Mouse (Mus musculus) ovary, adult 10 weeks (tissue): ENCODE data around the gene Olfr1107. TPM values are rescaled to one million over a fixed set of nuclear protein-coding genes. Genes with fewer than 3 reads are reported as not detected.

ENCODE experiments used
- polyA plus RNA-seq: library from polyadenylated mRNA; stranded (reverse); fragments of 350-450 nt; fragmentation: Illumina TruSeq; extraction: RNeasy Lipid Tissue Mini Kit (QIAGEN cat#74804); gene quantifications from one replicate; pipeline ENCODE4 v1.2.3, GENCODE M21; 2014

The Olfr1107 gene
- not detected for polyA plus RNA-seq

DNA sequence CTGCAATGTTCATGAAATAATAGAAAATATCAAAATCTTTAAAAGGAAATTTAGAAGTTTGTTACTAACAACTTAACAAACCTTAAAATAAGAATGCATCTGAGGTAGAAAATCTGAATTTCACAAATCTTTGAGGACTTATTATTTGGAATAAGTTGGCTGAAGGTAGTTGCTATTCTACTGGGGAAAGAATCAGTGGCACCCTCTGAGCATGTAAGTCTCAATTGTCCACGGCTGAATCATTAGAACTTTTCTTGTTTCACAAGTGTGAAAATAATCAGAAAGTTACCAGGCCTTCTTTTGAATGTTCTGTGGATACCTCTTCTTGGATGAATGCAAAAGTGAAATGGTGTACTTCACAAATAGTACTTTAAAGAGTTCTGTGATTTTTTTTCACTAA is at the start of gene Olfr1107:
Olfr1107 (minus strand) TSS at position 101 of the 400 bp plus-strand sequence.

DNA sequence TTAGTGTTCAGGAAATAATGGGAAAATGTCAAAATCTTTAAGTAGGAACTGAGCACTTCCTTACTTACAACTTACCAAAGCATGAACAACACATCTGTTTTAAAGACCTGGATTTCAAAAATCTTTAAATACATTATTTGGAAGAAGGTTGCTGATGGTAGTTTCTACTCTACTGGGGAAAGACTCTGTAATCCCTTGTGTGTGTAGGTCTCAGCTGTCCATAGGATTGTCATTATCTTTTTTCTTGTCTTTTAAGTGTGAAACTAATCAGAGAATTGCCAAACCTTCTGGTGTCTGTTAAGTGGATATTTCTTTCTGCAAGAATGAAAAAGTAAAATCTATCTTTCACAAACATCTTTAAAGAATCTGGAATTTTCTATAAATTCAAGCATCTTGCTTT is 38.9 kb upstream of the Olfr1107 start, which contains the start of gene Olfr259:
Olfr259 (minus strand) TSS at position 101 of the 400 bp plus-strand sequence.

DNA sequence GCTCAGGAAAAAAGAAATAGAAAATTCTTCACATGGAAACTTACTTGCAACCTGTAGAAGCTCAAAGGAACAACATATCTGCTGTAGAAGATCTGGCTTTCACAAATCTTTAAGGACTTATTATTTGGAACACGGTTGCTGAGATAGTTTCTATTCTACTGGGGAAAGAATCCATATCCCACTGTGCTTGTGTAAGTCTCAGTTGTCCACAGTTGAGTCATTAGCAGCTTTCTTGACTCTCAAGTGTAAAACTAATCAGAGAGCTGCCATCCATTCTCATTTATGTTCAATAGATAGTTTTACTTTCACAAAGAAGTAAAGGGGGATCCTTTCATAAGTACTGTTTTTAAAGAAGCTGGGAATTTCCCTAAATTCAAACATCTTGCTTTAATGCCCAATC is 20.3 kb upstream of the Olfr1107 start, which contains the start of gene Olfr1109:
Olfr1109 (minus strand) TSS at position 101 of the 400 bp plus-strand sequence.

DNA sequence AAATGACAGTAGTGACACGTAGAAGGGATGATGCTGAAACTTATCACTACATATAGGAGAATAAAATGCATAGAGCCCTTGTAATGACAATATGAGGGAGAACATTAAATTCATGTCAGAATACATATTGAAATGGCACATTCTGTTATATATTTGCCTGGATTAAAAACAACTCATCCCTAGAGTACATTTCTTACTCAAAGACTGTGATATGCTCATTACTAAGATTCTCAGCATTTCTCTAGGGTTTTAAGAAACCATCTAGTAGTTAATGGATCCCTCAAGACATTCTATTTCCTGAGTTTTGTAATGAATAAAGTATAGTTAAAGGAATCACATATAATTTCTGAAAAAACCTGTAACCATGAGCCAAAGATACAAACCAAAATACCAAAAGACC is 23.4 kb downstream of the Olfr1107 start, which contains the start of gene Olfr1106:
Olfr1106 (minus strand) TSS at position 101 of the 400 bp plus-strand sequence.

DNA sequence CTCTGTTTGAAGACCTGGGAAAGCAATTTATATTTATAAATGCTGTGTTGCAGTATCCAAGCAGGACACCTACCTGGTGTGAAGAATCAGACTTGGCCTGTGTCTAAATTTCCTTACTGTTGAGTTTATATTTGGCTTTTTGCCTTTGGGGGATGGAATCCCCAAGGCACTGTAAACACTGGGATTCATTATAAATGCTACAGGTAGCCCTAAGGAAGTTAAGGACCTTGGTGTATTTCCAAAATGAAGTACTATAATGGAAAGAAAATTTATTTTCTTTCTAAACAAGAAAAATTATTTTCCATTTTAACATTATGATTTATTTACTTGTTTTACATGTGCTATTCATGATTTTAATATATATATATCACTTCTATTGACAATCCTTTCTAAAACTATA is 39.2 kb downstream of the Olfr1107 start, which contains the start of gene Olfr1105:
Olfr1105 (minus strand) TSS at position 101 of the 400 bp plus-strand sequence.

DNA sequence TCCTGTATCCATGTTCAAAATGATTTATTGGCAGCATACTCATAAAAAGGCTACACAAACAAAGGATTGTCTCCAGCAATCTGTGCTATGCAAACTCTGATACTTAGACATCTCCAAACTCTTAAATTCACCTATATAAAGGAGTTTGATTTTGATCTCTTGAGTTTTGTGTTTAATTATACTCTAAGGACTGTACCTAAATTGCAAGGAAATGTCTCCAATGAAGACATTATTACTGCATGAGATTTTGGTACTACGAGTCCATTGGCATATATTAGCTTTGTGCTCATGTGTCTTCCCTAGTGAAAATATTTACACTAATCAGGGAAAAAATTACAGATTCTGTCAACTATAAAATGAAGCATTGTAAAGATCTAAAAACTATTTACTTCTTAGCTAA is 48.6 kb downstream of the Olfr1107 start, which contains the start of gene Olfr1104:
Olfr1104 (minus strand) TSS at position 101 of the 400 bp plus-strand sequence.

Other genes starting within 250 kb of the Olfr1107 start
- gene Olfr1095, start 224.1 kb downstream of the Olfr1107 start, polyA plus RNA-seq = not detected
- not detected for gene Gm13723, start 201.0 kb downstream of the Olfr1107 start, polyA plus RNA-seq
- not detected for gene Olfr1097, start 183.6 kb downstream of the Olfr1107 start, polyA plus RNA-seq
- gene Olfr1098, start 151.3 kb downstream of the Olfr1107 start, polyA plus RNA-seq = not detected
- gene Olfr1099, start 115.1 kb downstream of the Olfr1107 start, polyA plus RNA-seq = not detected
- not detected for gene Olfr1100, start 95.9 kb downstream of the Olfr1107 start, polyA plus RNA-seq
- not detected for gene Olfr1101, start 84.6 kb downstream of the Olfr1107 start, polyA plus RNA-seq
- not detected for gene Olfr1102, start 77.4 kb downstream of the Olfr1107 start, polyA plus RNA-seq
- gene Olfr1104, start 48.7 kb downstream of the Olfr1107 start, polyA plus RNA-seq = 0.54 TPM
- not detected for gene Olfr1105, start 39.3 kb downstream of the Olfr1107 start, polyA plus RNA-seq
- not detected for gene Olfr1106, start 23.5 kb downstream of the Olfr1107 start, polyA plus RNA-seq
- gene Olfr1109, start 20.2 kb upstream of the Olfr1107 start, polyA plus RNA-seq = not detected
- gene Olfr259, start 38.8 kb upstream of the Olfr1107 start, polyA plus RNA-seq = not detected
- not detected for gene Olfr1110, start 64.5 kb upstream of the Olfr1107 start, polyA plus RNA-seq
- not detected for gene Olfr1111, start 76.8 kb upstream of the Olfr1107 start, polyA plus RNA-seq
- not detected for gene Olfr1112, start 112.0 kb upstream of the Olfr1107 start, polyA plus RNA-seq
- gene Olfr1113, start 133.2 kb upstream of the Olfr1107 start, polyA plus RNA-seq = not detected
- gene Olfr1115, start 172.2 kb upstream of the Olfr1107 start, polyA plus RNA-seq = not detected
- gene Olfr1116, start 191.7 kb upstream of the Olfr1107 start, polyA plus RNA-seq = not detected
- gene Olfr1118, start 231.8 kb upstream of the Olfr1107 start, polyA plus RNA-seq = not detected